Mouse (Mus musculus) urinary bladder, postnatal 25 days (tissue): Measurements from ENCODE around the gene Cfap54.

ENCODE experiments used
- DNase-seq: peaks from one replicate; pipeline ENCODE4 v3.0.0; 2022; ENCODE audit warnings: low spot score

The Cfap54 gene

DNA sequence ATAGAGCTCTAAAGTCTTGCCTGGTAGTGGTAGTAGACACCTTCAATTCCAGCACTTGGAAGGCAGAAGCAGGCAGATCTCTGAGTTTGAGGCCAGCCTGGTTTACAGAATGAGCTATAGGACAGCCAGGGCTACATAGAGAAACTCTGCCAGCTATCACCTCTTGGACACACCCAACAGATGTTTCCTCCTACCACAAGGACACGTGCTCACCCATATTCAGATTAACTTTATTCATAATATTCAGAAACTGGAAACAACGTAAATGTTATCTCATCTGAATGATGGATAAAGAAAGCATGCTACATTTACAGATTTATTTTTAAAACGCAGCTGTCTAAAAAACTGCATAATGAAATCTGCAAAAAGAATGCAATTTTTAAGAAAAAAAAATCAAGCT, 351.1 kb downstream of the Cfap54 start:
- no peak for DNase-seq

DNA sequence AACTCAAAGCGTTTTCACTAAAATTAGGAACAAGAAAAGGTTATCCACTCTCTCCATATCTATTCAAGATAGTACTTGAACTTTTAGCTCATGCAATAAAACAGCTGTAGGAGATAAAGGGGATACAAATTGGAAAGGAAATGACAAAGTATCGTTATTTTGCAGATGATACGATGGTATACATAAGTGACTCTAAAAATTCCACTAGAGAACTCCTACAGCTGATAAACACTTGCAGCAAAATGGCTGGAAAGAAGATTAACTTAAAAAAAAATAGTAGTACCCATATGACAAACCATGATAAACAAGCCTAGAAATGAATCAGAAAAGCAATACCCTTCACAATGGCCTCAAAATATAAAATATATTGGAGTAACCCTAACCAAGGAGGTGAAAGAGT, 352.7 kb downstream of the Cfap54 start:
- no peak for DNase-seq
